Mouse (Mus musculus) forebrain, postnatal 0 days (tissue): ENCODE data around the gene Ptpro. TPM values are rescaled to one million over a fixed set of nuclear protein-coding genes. Genes with fewer than 3 reads are reported as not detected.

Experiments used
- ATAC-seq: fragments of 200-750 bp; cut with Nextera tagmentation; 2 replicates; pipeline ENCODE4 v1.8.0; 2017; ENCODE audit warnings: mild to moderate bottlenecking, moderate library complexity
- DNase-seq: peaks from one replicate; pipeline ENCODE4 v3.0.0-alpha.2; 2015
- H3K27ac ChIP-seq: fragments of 300-500 bp; sonication (generic); 2 replicates; pipeline ENCODE4 v1.5.1; 2014; ENCODE audit warnings: low read depth, mild to moderate bottlenecking, antibody characterized with exemption, low read length, moderate library complexity, mixed read lengths
- H3K27me3 ChIP-seq: fragments of 300-500 bp; sonication (generic); 2 replicates; pipeline ENCODE4 v1.6.1; 2014; ENCODE audit warnings: mild to moderate bottlenecking, low read length, mixed read lengths; ENCODE audit not compliant: insufficient read depth
- H3K36me3 ChIP-seq: fragments of 300-500 bp; sonication (generic); 2 replicates; pipeline ENCODE4 v1.6.1; 2014; ENCODE audit warnings: mild to moderate bottlenecking, moderate library complexity; ENCODE audit not compliant: insufficient read depth
- H3K4me1 ChIP-seq: fragments of 300-500 bp; sonication (generic); 2 replicates; pipeline ENCODE4 v1.6.1; 2014; ENCODE audit warnings: antibody characterized with exemption; ENCODE audit not compliant: insufficient read depth
- H3K4me2 ChIP-seq: fragments of 300-500 bp; sonication (generic); 2 replicates; pipeline ENCODE4 v1.6.1; 2014; ENCODE audit warnings: low read depth, mild to moderate bottlenecking, moderate library complexity
- H3K4me3 ChIP-seq: fragments of 300-500 bp; sonication (generic); 2 replicates; pipeline ENCODE4 v1.5.1; 2014; ENCODE audit warnings: low read depth, low read length, mixed read lengths
- H3K9ac ChIP-seq: fragments of 300-500 bp; sonication (generic); 2 replicates; pipeline ENCODE4 v1.6.1; 2014; ENCODE audit warnings: mild to moderate bottlenecking
- H3K9me3 ChIP-seq: fragments of 300-500 bp; sonication (generic); 2 replicates; pipeline ENCODE4 v1.6.1; 2016; ENCODE audit warnings: low read length
- CTCF ChIP-seq: sonication (generic); IDR thresholded peaks from 2 replicates; pipeline ENCODE4 v1.5.1; 2016; ENCODE audit warnings: antibody characterized with exemption, control low read depth, low read depth
- WGBS: fragments of 180-500 bp; shearing (Covaris S2); extraction: QIAGEN DNeasy Blood & Tissue Kit; methylation state at CpG from one replicate; pipeline ENCODE4 v1.1.7; 2014; 5-methylcytosine and 5-hydroxymethylcytosine counted together
- polyA plus RNA-seq: library from polyadenylated mRNA; unstranded; fragments of >200 nt; fragmentation: Nextera tagmentation; extraction: Ambion mirVana; gene quantifications from 2 replicates; pipeline ENCODE4 v1.2.1, GENCODE M21; 2015
- total RNA-seq: library from RNA; depleted of rRNA; stranded (reverse); fragments of >200 nt; gene quantifications from 2 replicates; pipeline ENCODE4 v1.2.3, GENCODE M21; 2014

Gene Ptpro
- total and polyA plus RNA-seq, 2 experiments from 2014 or later = 45.2 to 132 TPM

- Histone ChIP-seq H3K4me3 (no peak overlapping the region), H3K4me2 (no peak overlapping the region), H3K4me1 (no peaks in the 10 kb centered on the region), H3K36me3 (peaks cover 3% of the 10 kb centered on the region; the same call in 1 of the 2 replicates), H3K27me3 (no peaks in the 10 kb centered on the region; the same call in 1 of the 2 replicates), H3K27ac (no peak overlapping the region), H3K9me3 (no peaks in the 10 kb centered on the region), H3K9ac (no peak overlapping the region)
- TF ChIP-seq CTCF = no peak
- WGBS = 71% methylated on average over 6 of the region's 6 CpGs
- ATAC-seq (no peak), DNase-seq (no peak)
These were observed 119.3 kb downstream of the Ptpro start for GRCm38 (mm10) chr6:137371455-137371854.

- Histone ChIP-seq H3K36me3 (peaks cover 6% of the 10 kb centered on the region; the same call in 1 of the 2 replicates), H3K9me3 (no peaks in the 10 kb centered on the region), H3K9ac (no peak overlapping the region), H3K27ac (no peak overlapping the region), H3K27me3 (no peaks in the 10 kb centered on the region), H3K4me2 (no peak overlapping the region), H3K4me1 (no peaks in the 10 kb centered on the region), H3K4me3 (no peak overlapping the region)
- TF ChIP-seq CTCF = no peak
- DNase-seq (no peak), ATAC-seq (no peak)
- WGBS = 85% methylated on average over 6 of the region's 6 CpGs
These were observed 121.8 kb downstream of the Ptpro start for GRCm38 (mm10) chr6:137373920-137374319.

GRCm38 (mm10) chr6:137382546-137382945, 130.4 kb downstream of the Ptpro start:
- ATAC-seq (no peak), DNase-seq (no peak)
- TF ChIP-seq CTCF = no peak
- Histone ChIP-seq H3K27ac (no peak overlapping the region), H3K4me2 (no peak overlapping the region), H3K9ac (no peak overlapping the region), H3K27me3 (no peaks in the 10 kb centered on the region), H3K4me1 (no peaks in the 10 kb centered on the region), H3K4me3 (no peak overlapping the region), H3K36me3 (peaks cover 30% of the 10 kb centered on the region), H3K9me3 (no peaks in the 10 kb centered on the region)
- 58% methylated on average over 9 of the region's 9 CpGs for WGBS

- no peak overlapping the region for H3K9ac ChIP-seq
- TF ChIP-seq CTCF = no peak
- H3K27me3 ChIP-seq = no peaks in the 10 kb centered on the region
- DNase-seq (no peak), ATAC-seq (no peak)
- H3K4me3 ChIP-seq = no peak overlapping the region
- H3K36me3 ChIP-seq = peaks cover 24% of the 10 kb centered on the region
- H3K4me1 ChIP-seq = no peaks in the 10 kb centered on the region
- no peaks in the 10 kb centered on the region for H3K9me3 ChIP-seq
- WGBS = 93% methylated on average over 4 of the region's 4 CpGs
- H3K27ac ChIP-seq = no peak overlapping the region
- no peak overlapping the region for H3K4me2 ChIP-seq
These were observed 134.2 kb downstream of the Ptpro start for GRCm38 (mm10) chr6:137386344-137386743.

GRCm38 (mm10) chr6:137386935-137387334, 134.8 kb downstream of the Ptpro start:
- TF ChIP-seq CTCF = no peak
- WGBS = 55% methylated on average over 4 of the region's 4 CpGs
- Histone ChIP-seq H3K4me3 (no peak overlapping the region), H3K9ac (no peak overlapping the region), H3K4me2 (no peak overlapping the region), H3K9me3 (no peaks in the 10 kb centered on the region), H3K36me3 (peaks cover 24% of the 10 kb centered on the region), H3K27me3 (no peaks in the 10 kb centered on the region), H3K4me1 (no peaks in the 10 kb centered on the region), H3K27ac (no peak overlapping the region)
- ATAC-seq (no peak), DNase-seq (no peak)

GRCm38 (mm10) chr6:137395075-137395474, 143.0 kb downstream of the Ptpro start:
- no peak for DNase-seq
- H3K9me3 ChIP-seq = no peaks in the 10 kb centered on the region
- H3K9ac ChIP-seq = no peak overlapping the region
- H3K27ac ChIP-seq = no peak overlapping the region
- WGBS = 60% methylated on average over 7 of the region's 7 CpGs
- ATAC-seq = no peak
- H3K36me3 ChIP-seq = peaks cover 4% of the 10 kb centered on the region
- no peak for TF ChIP-seq CTCF
- H3K4me1 ChIP-seq = no peaks in the 10 kb centered on the region
- no peak overlapping the region for H3K4me3 ChIP-seq
- no peak overlapping the region for H3K4me2 ChIP-seq
- H3K27me3 ChIP-seq = no peaks in the 10 kb centered on the region

GRCm38 (mm10) chr6:137396106-137396793, 144.1 kb downstream of the Ptpro start:
- Histone ChIP-seq H3K4me1 (no peaks in the 10 kb centered on the region), H3K9me3 (no peaks in the 10 kb centered on the region), H3K4me2 (no peak overlapping the region), H3K27me3 (no peaks in the 10 kb centered on the region), H3K4me3 (no peak overlapping the region), H3K27ac (no peak overlapping the region), H3K9ac (no peak overlapping the region), H3K36me3 (peaks cover 4% of the 10 kb centered on the region)
- DNase-seq = peak; percentile 30
- peak; percentile 63 for TF ChIP-seq CTCF
- peak; percentile 67 for ATAC-seq
- 76% methylated on average over 4 of the region's 4 CpGs for WGBS
